Mouse (Mus musculus): ENCODE results near the gene Vmn2r62. TPM values are rescaled to one million over a fixed set of nuclear protein-coding genes. Genes with fewer than 3 reads are reported as not detected.
"Not testable (repeated sequence)": the region's sequence is repeated elsewhere in the genome, so short reads cannot be mapped to it uniquely, and the experiment has no call there.

The Vmn2r62 gene
- total RNA-seq (2021), result not detected
- long read RNA-seq, experiment 1, result 0 reads
- long read RNA-seq, experiment 2, result 0 reads

- not testable (repeated sequence) for DNase-seq (ENCODE audit: low spot score in 2 of 2)
These were observed at the start of gene Vmn2r62 for GRCm38 (mm10) chr7:42793425-42793824. Vmn2r62 (minus strand) TSS chr7:42793525.

- not testable (repeated sequence) for DNase-seq (ENCODE audit: low spot score in 2 of 2)
These were observed 45.0 kb upstream of the Vmn2r62 start for GRCm38 (mm10) chr7:42838366-42838765.

GRCm38 (mm10) chr7:42832221-42832620 is 38.9 kb upstream of the Vmn2r62 start:
- DNase-seq (ENCODE audit: low spot score in 2 of 2), result no peak

GRCm38 (mm10) chr7:42749836-42750235 is 43.5 kb downstream of the Vmn2r62 start:
- no peak for DNase-seq (ENCODE audit: low spot score in 2 of 2)

- DNase-seq (ENCODE audit: low spot score in 2 of 2), result no peak
These were observed 54.7 kb downstream of the Vmn2r62 start for GRCm38 (mm10) chr7:42738536-42739210.

- DNase-seq (ENCODE audit: low spot score in 2 of 2), result not testable (repeated sequence)
These were observed 66.4 kb downstream of the Vmn2r62 start, which contains the start of gene Gm17067 for GRCm38 (mm10) chr7:42726917-42727316. Gm17067 (minus strand) TSS chr7:42727017.

Other genes starting within 250 kb of the Vmn2r62 start
- not detected for gene Gm21028, start 214.9 kb downstream of the Vmn2r62 start, total RNA-seq (2021)
- under 1 TPM; 0.18 to 0.52 TPM for gene Zfp977, start 201.0 kb downstream of the Vmn2r62 start, total RNA-seq (2021)
- gene Zfp976, start 150.9 kb downstream of the Vmn2r62 start, total RNA-seq (2021), result 1 to 10 TPM; 1.2 to 1.4 TPM
- 1 to 10 TPM; 5.0 to 5.3 TPM for gene Zfp975, start 100.8 kb downstream of the Vmn2r62 start, total RNA-seq (2021)
- not detected for gene Gm17067, start 66.5 kb downstream of the Vmn2r62 start, total RNA-seq (2021)
- not detected for gene Gm2381, start 73.7 kb upstream of the Vmn2r62 start, total RNA-seq (2021)
- gene Vmn2r63, start 140.3 kb upstream of the Vmn2r62 start, total RNA-seq (2021), result not detected
- gene Gm9268, start 225.2 kb upstream of the Vmn2r62 start, total RNA-seq (2021), result not detected